Mouse (Mus musculus) embryonic facial prominence, embryonic 13.5 days (tissue): ENCODE measurements at regions not wholly inside any gene's neighbourhood (a gene's known extent, or its start where the extent isn't known, plus 50 kb on each side); places are given as distances from the start of the nearest gene placed in this dataset.

Source experiments
- ATAC-seq: fragments of 200-750 bp; cut with Nextera tagmentation; 2 replicates; pipeline ENCODE4 v1.8.0; 2017; ENCODE audit warnings: low read depth; ENCODE audit not compliant: insufficient number of reproducible peaks, insufficient read depth, low FRiP score, low TSS enrichment
- H3K27ac ChIP-seq: fragments of 300-500 bp; sonication (generic); 2 replicates; pipeline ENCODE4 v1.5.1; 2015; ENCODE audit warnings: moderate library complexity, mild to moderate bottlenecking, inconsistent platforms
- H3K27me3 ChIP-seq: fragments of 300-500 bp; sonication (generic); 2 replicates; pipeline ENCODE4 v1.6.1; 2015; ENCODE audit warnings: mild to moderate bottlenecking, inconsistent platforms
- H3K36me3 ChIP-seq: fragments of 300-500 bp; sonication (generic); 2 replicates; pipeline ENCODE4 v1.6.1; 2015; ENCODE audit warnings: mild to moderate bottlenecking, inconsistent platforms
- H3K4me1 ChIP-seq: fragments of 300-500 bp; sonication (generic); 2 replicates; pipeline ENCODE4 v1.6.1; 2015; ENCODE audit warnings: inconsistent platforms
- H3K4me2 ChIP-seq: fragments of 300-500 bp; sonication (generic); 2 replicates; pipeline ENCODE4 v1.6.1; 2015; ENCODE audit warnings: moderate library complexity, mild to moderate bottlenecking, inconsistent platforms
- H3K4me3 ChIP-seq: fragments of 300-500 bp; sonication (generic); 2 replicates; pipeline ENCODE4 v1.5.1; 2015; ENCODE audit warnings: mild to moderate bottlenecking, inconsistent platforms
- H3K9ac ChIP-seq: fragments of 300-500 bp; sonication (generic); 2 replicates; pipeline ENCODE4 v1.6.1; 2015; ENCODE audit warnings: mild to moderate bottlenecking, inconsistent platforms
- H3K9me3 ChIP-seq: fragments of 300-500 bp; sonication (generic); 2 replicates; pipeline ENCODE4 v1.6.1; 2016; ENCODE audit warnings: inconsistent platforms
- WGBS: fragments of 180-500 bp; shearing (Covaris S2); methylation state at CpG from one replicate; pipeline ENCODE4 v1.1.7; 2015; ENCODE audit warnings: mixed read lengths; 5-methylcytosine and 5-hydroxymethylcytosine counted together

DNA sequence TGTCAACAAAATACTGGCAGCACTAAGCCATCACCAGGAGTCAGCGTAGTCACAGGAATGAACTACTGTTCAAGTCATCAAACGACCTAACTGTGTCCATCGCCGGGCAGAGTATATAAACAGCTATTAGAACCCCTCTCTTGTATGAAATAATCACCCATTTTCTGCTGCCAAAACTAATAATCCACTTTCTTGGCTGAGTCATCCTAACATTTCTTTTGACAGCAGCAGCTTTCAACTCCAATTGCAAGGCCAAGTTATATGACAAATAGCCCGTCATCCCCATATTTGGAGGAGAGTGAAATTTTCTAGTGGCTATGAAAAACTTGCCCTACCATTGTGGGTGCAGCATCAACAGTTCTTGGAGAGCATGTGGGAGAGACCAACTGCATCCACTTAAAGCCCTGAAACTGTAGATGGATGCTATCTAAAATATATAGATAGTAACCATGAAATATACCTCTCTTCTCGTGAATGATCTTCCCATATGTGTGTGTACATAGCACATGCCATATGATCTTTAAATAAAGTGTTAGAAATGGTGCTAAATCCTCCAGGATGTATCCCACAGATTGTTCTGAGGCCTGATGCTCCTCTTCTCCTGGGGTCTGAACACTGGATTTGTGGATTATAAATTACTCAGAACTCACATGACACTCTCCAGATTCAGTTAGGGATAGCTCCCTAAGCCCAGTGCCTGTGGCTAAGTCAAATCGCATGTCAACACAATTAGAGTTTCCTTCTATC lies 189.9 kb upstream of the Tmem72 start:
- WGBS: 82% methylated on average over 7 of the region's 7 CpGs

GRCm38 (mm10) chr6:116910607-116911006 lies 193.9 kb upstream of the Tmem72 start:
- Histone ChIP-seq H3K4me2 (no peak overlapping the region), H3K9ac (no peak overlapping the region), H3K4me1 (no peaks in the 10 kb centered on the region), H3K27ac (no peak overlapping the region), H3K4me3 (no peak overlapping the region), H3K36me3 (no peaks in the 10 kb centered on the region), H3K27me3 (no peaks in the 10 kb centered on the region), H3K9me3 (no peaks in the 10 kb centered on the region)
- WGBS: 67% methylated on average over 7 of the region's 7 CpGs
- ATAC-seq: no peak

More for the DNA sequence above, 189.9 kb upstream of the Tmem72 start:
- no peak overlapping the region for H3K9ac ChIP-seq
- no peaks in the 10 kb centered on the region for H3K27me3 ChIP-seq
- H3K27ac ChIP-seq: no peak overlapping the region
- no peaks in the 10 kb centered on the region for H3K36me3 ChIP-seq
- H3K4me3 ChIP-seq: no peak overlapping the region
- no peak overlapping the region for H3K4me2 ChIP-seq
- ATAC-seq: no peak
- no peaks in the 10 kb centered on the region for H3K4me1 ChIP-seq
- H3K9me3 ChIP-seq: no peaks in the 10 kb centered on the region

GRCm38 (mm10) chr6:116912161-116912560 lies 195.4 kb upstream of the Tmem72 start:
- Histone ChIP-seq H3K9ac (no peak overlapping the region), H3K36me3 (no peaks in the 10 kb centered on the region), H3K4me1 (peaks cover 4% of the 10 kb centered on the region; the same call in 1 of the 2 replicates), H3K9me3 (no peaks in the 10 kb centered on the region), H3K4me2 (no peak overlapping the region), H3K27ac (no peak overlapping the region), H3K27me3 (no peaks in the 10 kb centered on the region), H3K4me3 (no peak overlapping the region)
- no peak for ATAC-seq
- WGBS: 65% methylated on average over 3 of the region's 3 CpGs

- WGBS: 63% methylated on average over 1 of the region's 1 CpGs
- no peak overlapping the region for H3K4me2 ChIP-seq
These were observed 197.4 kb upstream of the Tmem72 start for GRCm38 (mm10) chr6:116914073-116914472.

GRCm38 (mm10) chr6:116935024-116935423 lies 218.3 kb upstream of the Tmem72 start:
- no peaks in the 10 kb centered on the region for H3K36me3 ChIP-seq
- 0 out of 2 replicates have a peak, but pooled peaks cover 3% of the 10 kb centered on the region for H3K4me1 ChIP-seq
- 75% methylated on average over 3 of the region's 3 CpGs for WGBS
- H3K4me2 ChIP-seq: no peak overlapping the region
- no peaks in the 10 kb centered on the region for H3K27me3 ChIP-seq
- ATAC-seq: no peak
- no peak overlapping the region for H3K4me3 ChIP-seq
- H3K9ac ChIP-seq: no peak overlapping the region
- no peaks in the 10 kb centered on the region for H3K9me3 ChIP-seq
- H3K27ac ChIP-seq: no peak overlapping the region

More at GRCm38 (mm10) chr6:116914073-116914472, 197.4 kb upstream of the Tmem72 start:
- ATAC-seq: no peak
- Histone ChIP-seq H3K9ac (no peak overlapping the region), H3K4me1 (peaks cover 7% of the 10 kb centered on the region; the same call in 1 of the 2 replicates), H3K27me3 (no peaks in the 10 kb centered on the region), H3K9me3 (no peaks in the 10 kb centered on the region), H3K27ac (no peak overlapping the region), H3K4me3 (no peak overlapping the region), H3K36me3 (no peaks in the 10 kb centered on the region)

GRCm38 (mm10) chr6:116941576-116941975 lies 224.9 kb upstream of the Tmem72 start:
- ATAC-seq: no peak
- Histone ChIP-seq H3K4me3 (no peak overlapping the region), H3K4me2 (no peak overlapping the region), H3K27ac (peak overlapping the region; percentile 72), H3K9ac (no peak overlapping the region), H3K36me3 (no peaks in the 10 kb centered on the region), H3K9me3 (no peaks in the 10 kb centered on the region), H3K27me3 (no peaks in the 10 kb centered on the region), H3K4me1 (peaks cover 45% of the 10 kb centered on the region)
- WGBS: 7% methylated on average over 9 of the region's 9 CpGs

DNA sequence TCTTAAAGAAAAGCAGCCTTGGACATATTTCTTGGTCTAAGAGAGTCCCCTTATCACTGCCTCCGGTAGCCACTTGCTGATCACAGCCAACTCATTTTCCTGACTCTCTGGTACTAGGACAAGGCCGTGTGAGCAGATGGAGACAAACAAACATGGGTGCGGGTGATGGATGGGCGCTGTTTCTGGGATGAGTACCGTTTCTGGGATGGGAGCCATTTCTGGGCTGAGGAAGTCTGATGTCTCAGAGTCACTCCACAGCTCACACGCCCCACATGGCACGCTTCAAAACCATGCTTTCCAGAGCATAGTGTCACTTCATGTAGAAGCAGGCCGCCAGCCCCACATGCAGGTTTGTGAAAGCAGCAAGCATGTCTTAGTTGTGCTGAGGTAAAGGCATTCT lies 225.6 kb upstream of the Cxcl12 start:
- no peak overlapping the region for H3K27ac ChIP-seq
- WGBS: 87% methylated on average over 8 of the region's 8 CpGs
- ATAC-seq: no peak

GRCm38 (mm10) chr6:116946083-116946732 lies 222.1 kb upstream of the Cxcl12 start:
- Histone ChIP-seq H3K4me1 (peaks cover 44% of the 10 kb centered on the region), H3K27me3 (no peaks in the 10 kb centered on the region), H3K4me2 (no peak overlapping the region), H3K9me3 (no peaks in the 10 kb centered on the region), H3K27ac (peak overlapping the region; percentile 22; the same call in 1 of the 2 replicates), H3K36me3 (no peaks in the 10 kb centered on the region), H3K4me3 (no peak overlapping the region), H3K9ac (0 out of 2 replicates have a peak overlapping the region, but pooled peaks have one; percentile 21)
- ATAC-seq: no peak
- 30% methylated on average over 8 of the region's 8 CpGs for WGBS

More for the DNA sequence above, 225.6 kb upstream of the Cxcl12 start:
- peaks cover 52% of the 10 kb centered on the region for H3K4me1 ChIP-seq
- H3K9ac ChIP-seq: no peak overlapping the region
- no peaks in the 10 kb centered on the region for H3K36me3 ChIP-seq
- H3K9me3 ChIP-seq: no peaks in the 10 kb centered on the region
- H3K27me3 ChIP-seq: no peaks in the 10 kb centered on the region
- no peak overlapping the region for H3K4me3 ChIP-seq
- no peak overlapping the region for H3K4me2 ChIP-seq

DNA sequence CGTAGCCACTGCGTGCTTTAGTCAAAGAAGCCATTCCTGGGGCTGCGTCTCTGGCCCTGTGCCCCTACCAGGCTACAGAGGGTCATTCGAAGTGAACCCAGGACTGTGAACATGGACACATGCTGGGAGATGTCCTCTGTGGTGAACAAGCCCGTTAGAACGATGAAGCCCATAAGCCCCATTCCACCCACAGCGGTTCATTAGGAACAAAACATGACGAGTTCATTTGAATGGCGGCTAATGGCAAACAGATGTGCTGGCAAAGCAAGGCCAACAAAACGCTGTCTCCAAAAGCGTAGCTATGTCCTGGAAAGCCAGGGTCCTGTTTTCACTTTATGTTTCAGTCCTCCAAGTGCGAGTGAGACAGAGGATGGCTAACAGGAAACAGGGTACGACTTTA lies 208.7 kb upstream of the Cxcl12 start:
- no peaks in the 10 kb centered on the region for H3K36me3 ChIP-seq
- H3K4me3 ChIP-seq: no peak overlapping the region
- ATAC-seq: no peak
- peaks cover 35% of the 10 kb centered on the region for H3K4me1 ChIP-seq
- 28% methylated on average over 13 of the region's 13 CpGs for WGBS
- H3K27ac ChIP-seq: peak overlapping the region; percentile 93
- H3K4me2 ChIP-seq: peak overlapping the region; percentile 48
- no peaks in the 10 kb centered on the region for H3K9me3 ChIP-seq
- no peak overlapping the region for H3K9ac ChIP-seq
- no peaks in the 10 kb centered on the region for H3K27me3 ChIP-seq

GRCm38 (mm10) chr6:116960641-116961040 lies 207.7 kb upstream of the Cxcl12 start:
- Histone ChIP-seq H3K4me1 (peaks cover 35% of the 10 kb centered on the region), H3K36me3 (no peaks in the 10 kb centered on the region), H3K9ac (no peak overlapping the region), H3K27ac (peak overlapping the region; percentile 93), H3K9me3 (no peaks in the 10 kb centered on the region), H3K27me3 (no peaks in the 10 kb centered on the region), H3K4me3 (no peak overlapping the region), H3K4me2 (no peak overlapping the region)
- 41% methylated on average over 3 of the region's 3 CpGs for WGBS
- ATAC-seq: no peak

DNA sequence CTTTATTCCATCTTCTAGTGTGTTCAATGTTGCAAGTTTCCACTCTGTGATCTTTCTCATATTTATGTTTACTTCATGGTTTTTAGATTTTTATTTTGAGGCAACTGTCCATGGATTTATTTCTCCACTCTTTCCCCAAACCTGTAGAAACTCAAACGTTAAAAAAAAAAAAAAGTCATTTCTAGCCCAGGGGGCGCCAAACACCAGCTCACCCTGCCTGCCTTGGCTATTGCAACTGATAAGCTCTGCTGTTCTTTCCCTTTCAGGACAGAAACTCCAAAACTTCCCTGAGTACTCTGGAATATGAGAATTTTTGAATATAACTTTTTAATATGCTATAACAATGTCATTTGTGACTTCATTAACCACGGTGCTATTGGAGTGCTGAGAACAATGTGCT lies 201.9 kb upstream of the Cxcl12 start:
- 20% methylated on average over 3 of the region's 3 CpGs for whole genome bisulfite sequencing
- H3K4me3 ChIP-seq: no peak overlapping the region
- no peak for ATAC-seq
- H3K4me2 ChIP-seq: no peak overlapping the region
- H3K9ac ChIP-seq: no peak overlapping the region
- no peak overlapping the region for H3K27ac ChIP-seq
- no peaks in the 10 kb centered on the region for H3K9me3 ChIP-seq
- no peaks in the 10 kb centered on the region for H3K27me3 ChIP-seq
- no peaks in the 10 kb centered on the region for H3K36me3 ChIP-seq
- peaks cover 20% of the 10 kb centered on the region for H3K4me1 ChIP-seq

DNA sequence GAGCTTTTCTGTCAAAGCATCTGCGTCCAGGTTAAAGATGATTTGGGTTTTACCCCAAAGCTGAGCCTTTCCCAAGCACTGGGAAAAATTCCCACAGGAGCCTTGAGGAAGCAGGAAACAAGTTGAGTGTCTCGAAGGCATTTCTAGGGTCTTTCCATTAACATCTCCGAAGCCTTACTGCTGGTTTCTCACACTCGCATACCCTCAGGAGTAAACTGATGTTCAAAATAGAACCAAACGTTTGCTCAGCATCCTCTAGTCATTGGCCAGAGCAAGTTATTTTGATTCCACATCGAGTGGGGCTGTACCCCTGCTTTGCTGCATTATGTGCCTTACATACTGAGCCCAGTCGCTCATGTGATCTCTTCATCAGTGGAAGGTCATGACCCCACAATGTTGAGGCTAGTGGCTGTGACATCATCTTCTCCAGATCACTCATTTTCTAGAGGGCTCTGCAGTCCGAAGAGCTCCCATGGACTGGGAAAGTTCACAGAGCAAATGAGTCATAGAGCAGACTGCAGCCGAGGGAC lies 198.9 kb upstream of the Cxcl12 start:
- Histone ChIP-seq H3K9ac (no peak overlapping the region), H3K9me3 (no peaks in the 10 kb centered on the region), H3K36me3 (no peaks in the 10 kb centered on the region), H3K4me3 (no peak overlapping the region), H3K4me1 (peaks cover 12% of the 10 kb centered on the region), H3K27me3 (no peaks in the 10 kb centered on the region), H3K4me2 (no peak overlapping the region), H3K27ac (no peak overlapping the region)
- no peak for ATAC-seq
- 58% methylated on average over 9 of the region's 9 CpGs for WGBS
